Mouse (Mus musculus) frontal cortex, adult 2 months (tissue): ENCODE results near the gene Stat1. TPM values are rescaled to one million over a fixed set of nuclear protein-coding genes. Genes with fewer than 3 reads are reported as not detected.

Experiments
- DNase-seq, 2 experiments: peaks; one replicate each; pipeline ENCODE4 v3.0.0; 2022; ENCODE audit warnings: low spot score in 1 of 2; ENCODE audit errors: extremely low spot score in 1 of 2
- polyA plus RNA-seq: library from polyadenylated mRNA; depleted of rRNA; stranded (reverse); fragments of >200 nt; gene quantifications from 2 replicates; pipeline ENCODE4 v1.2.3, GENCODE M21; 2012; rRNA removed

The Stat1 gene
- polyA plus RNA-seq: 19.4 and 19.5 TPM in 2 replicates

GRCm38 (mm10) chr1:52118860-52119591, at the start of gene Stat1:
Stat1 (plus strand) TSS chr1:52119440.
- peak; percentile 43 to 78 for DNase-seq

GRCm38 (mm10) chr1:52079724-52080367, 39.4 kb upstream of the Stat1 start:
- no peak for DNase-seq

- no peak for DNase-seq
These were observed 38.9 kb upstream of the Stat1 start for GRCm38 (mm10) chr1:52080375-52080774.

DNA sequence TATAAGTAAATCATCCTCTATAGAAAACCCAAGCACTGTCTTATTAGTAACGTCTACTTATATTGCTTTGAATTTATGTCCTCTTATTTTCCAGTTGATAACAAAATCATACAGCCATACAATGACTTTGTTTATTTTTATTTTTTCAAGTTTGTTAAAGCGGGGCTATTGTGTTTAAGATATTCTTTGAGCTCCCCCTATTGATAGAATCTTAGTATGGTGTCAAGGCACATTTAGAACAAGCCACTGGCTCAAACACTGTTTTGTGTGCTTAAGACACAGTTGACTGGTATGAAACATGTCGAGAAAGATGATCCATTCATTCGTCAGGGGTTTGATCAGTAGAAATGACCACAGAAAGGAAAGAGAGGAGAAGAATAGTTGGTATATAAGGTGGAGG, 33.0 kb upstream of the Stat1 start:
- peak in 1 of 2 experiments; percentile 33 for DNase-seq

- DNase-seq: no peak
These were observed 32.1 kb upstream of the Stat1 start for GRCm38 (mm10) chr1:52087128-52087527.

DNA sequence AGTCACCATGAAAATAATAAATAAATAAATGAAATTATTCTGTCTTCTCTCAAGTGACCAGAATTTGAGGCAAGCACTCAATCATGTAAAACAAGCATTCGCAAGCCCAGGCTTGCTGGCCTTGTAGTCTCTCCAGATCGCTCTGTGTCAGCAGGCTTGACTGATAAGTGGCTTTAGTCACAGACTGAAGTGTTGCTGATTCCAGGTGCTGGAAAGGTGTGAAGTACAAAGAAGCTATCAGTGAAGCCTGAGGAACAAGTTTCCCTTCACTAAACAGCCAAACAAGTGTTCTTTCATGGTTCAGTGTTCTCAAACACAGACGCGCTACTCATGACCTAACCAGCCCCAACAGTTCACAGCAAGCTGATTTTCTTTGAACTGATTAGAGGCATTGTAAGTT, 30.6 kb upstream of the Stat1 start:
- no peak for DNase-seq

- peak in 1 of 2 experiments; percentile 80 for DNase-seq
These were observed 20.5 kb upstream of the Stat1 start for GRCm38 (mm10) chr1:52098618-52099232.

DNA sequence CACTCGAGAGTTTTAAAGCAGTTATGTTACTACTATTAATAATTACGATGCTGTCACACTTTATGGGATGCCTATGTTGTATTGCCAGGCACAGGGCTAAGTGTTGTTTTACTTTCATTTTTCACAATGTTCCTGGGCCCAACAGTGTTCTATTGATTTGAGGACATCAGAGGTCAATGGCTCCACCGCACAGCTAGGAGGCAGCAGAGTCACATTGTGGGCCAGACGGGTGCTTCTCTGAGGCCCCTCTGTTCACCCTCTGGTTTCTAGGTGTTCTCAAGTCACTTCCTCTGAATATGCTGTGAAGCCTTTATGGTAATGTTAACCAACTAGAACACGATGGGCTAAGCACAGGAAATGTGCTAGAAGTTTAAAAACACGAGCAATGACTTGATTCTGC, 18.7 kb upstream of the Stat1 start:
- no peak for DNase-seq

- DNase-seq: no peak
These were observed 16.4 kb upstream of the Stat1 start for GRCm38 (mm10) chr1:52102795-52103194.

GRCm38 (mm10) chr1:52107206-52107605, 12.0 kb upstream of the Stat1 start:
- no peak for DNase-seq

DNA sequence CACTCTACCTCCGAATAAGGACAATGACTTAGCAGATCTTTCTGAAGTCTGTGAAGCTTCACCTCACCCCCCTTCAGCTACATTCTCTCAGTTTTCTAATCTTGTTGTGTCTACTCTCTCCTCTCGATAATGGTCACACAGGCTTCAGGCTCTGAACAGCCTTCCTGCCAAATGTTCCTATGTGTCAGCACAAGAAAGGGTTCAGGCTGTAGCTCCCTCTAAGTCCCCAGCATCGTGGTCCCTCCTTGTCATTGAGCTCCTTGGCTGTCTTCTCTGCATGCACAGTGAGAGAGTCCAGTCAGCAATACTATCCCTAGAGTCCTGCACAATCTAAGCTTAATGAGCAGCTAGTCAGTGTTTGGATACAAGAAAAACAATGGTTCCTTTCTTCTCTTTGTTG, 8.0 kb upstream of the Stat1 start:
- no peak for DNase-seq

DNA sequence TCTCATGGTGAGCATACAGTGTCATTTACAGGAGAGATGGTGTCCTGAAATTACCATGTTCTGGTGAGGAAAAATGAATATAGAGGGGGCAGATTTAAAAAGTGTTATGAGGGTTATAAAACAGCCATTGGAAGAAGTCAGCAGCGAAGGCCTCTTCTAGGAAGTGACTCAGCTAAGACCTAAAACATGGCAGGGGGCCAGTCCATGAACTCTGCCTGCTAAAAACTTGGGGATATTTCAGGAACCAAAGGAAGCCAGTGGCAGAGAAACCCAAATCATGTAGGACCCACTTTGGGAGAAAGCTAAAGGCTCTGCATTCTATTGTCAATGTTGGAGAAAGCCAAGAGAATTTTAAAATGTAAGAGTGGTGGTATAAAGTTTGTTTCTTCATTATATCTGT, 6.9 kb upstream of the Stat1 start:
- DNase-seq: no peak

DNA sequence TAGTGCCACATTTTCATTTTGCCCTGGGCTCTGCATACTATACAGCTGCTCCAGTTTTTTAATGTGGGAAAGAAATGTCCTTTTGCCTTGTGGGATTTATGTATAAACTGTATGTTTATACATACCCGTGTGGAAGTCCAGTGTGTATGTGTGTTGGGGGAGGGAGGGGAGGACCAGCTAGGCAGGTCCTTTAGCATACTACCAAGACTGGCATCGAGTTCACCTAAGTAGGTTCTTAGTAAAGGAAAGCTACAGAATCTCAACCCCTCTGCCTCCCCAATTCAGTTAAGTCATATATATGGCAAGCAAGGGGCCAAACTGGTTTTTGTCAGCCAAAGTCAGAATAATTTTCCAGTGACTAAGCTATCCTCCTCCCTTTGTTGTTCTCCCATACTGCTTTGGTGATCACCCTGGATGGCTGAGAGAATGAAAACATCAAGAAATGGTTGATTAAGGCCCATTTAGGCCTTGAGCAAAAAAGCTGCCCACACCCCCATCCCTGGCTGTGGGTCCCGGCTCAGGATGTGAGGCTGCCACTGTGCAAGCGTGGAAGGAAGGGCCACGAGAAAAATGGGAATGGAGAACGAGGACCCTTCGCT, 6.1 kb upstream of the Stat1 start:
- no peak for DNase-seq

GRCm38 (mm10) chr1:52113666-52114069, 5.6 kb upstream of the Stat1 start:
- DNase-seq: peak; percentile 96 to 99

GRCm38 (mm10) chr1:52116441-52116840, 2.8 kb upstream of the Stat1 start:
- no peak for DNase-seq

DNA sequence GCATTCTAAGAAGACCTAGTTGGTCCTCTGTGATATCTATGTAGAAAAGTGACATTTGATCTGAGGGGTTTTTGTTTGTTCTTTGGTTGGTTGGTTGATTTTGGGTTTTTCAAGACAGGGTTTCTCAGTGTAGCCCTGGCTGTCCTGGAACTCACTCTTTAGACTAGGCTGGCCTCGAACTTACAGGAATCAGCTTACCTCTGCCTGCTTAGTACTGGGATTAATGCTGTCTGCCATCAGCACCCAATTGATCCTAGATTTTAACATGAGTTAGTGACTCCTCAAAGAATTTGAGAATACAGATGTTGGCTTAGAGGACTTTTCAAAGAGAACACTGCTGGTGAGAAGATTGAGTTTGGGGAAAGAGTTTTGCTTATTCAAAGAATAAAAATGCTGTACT, 1.5 kb upstream of the Stat1 start:
- DNase-seq: no peak

DNA sequence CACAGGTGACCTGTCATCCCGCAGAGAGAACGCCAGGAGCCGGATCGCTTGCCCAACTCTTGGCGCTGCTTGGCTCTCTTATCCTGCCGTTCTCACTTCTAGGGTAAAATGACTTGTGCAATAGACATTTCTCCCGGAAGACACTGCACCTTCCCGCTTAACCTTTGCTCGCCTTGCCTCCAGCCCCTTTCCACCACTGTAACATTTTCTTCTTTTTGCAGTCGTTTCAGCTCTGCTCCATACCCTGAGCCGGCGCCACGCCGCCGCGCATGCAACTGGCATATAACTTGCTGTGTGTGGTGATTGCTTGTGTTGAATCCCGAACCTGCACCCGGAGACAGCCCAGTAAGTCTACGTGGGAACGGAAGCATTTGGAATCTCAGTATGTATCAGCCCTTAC, 451 bp downstream of the Stat1 start:
- peak in 1 of 2 experiments; percentile 21 for DNase-seq

- no peak for DNase-seq
These were observed 951 bp downstream of the Stat1 start for GRCm38 (mm10) chr1:52120191-52120590.

DNA sequence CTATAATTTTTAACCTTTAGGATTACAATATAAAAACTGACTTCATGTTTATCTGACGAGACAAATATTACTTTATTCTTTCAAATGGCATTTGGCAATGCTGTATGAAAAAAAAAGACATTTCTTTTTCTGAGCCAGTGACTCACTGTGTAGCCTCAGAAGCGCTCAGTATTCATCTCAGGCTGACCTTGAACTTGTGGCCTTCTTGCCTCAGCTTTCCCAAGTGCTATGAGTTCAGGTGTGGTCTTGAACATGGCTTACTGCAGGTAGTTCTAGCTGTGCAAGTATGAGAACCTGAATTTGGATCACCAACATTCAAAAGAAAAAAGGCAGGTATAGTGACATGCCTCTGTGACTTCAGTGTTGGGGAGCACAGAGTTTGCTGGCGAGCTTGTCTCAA, 1.8 kb downstream of the Stat1 start:
- DNase-seq: no peak

- no peak for DNase-seq
These were observed 5.6 kb downstream of the Stat1 start for GRCm38 (mm10) chr1:52124818-52125217.

GRCm38 (mm10) chr1:52127350-52127749, 8.1 kb downstream of the Stat1 start:
- no peak for DNase-seq
